ENCODE assay signal across 8 mouse cellular contexts in the genomic region with DNA sequence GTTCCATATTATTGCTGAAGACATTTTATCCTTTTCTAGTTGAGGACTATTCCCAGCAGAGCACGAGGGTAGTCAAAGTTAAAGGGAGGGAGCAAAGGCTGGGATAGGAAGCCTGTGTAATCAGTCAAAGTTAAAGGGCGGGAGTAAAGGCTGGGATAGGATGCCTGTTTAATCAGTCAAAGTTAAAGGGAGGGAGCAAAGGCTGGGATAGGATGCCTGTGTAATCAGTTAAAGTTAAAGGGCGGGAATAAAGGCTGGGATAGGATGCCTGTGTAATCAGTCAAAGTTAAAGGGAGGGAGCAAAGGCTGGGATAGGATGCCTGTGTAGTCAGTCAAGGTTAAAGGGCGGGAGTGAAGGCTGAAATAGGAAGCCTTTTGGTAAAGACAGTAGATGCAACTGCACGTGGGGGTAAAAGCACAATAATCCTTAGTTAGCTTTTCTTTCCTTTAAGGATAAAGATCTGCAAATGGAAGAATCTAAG. TPM values are rescaled to one million over a fixed set of nuclear protein-coding genes. Genes with fewer than 3 reads are reported as not detected.
DNase-seq lines count a peak whose midpoint lies in the region; ATAC-seq and TF ChIP-seq lines count a peak whose summit lies in the region.

No protein-coding gene starts in this region.

- no peak overlapping the region for H3K4me2 ChIP-seq in forebrain, embryonic 13.5 days
- 0 out of 2 replicates have a peak overlapping the region, but pooled peaks have one; percentile 6 for H3K4me2 ChIP-seq in heart, postnatal 0 days (ENCODE audit: low read depth, low read length)
- no peak overlapping the region for H3K4me2 ChIP-seq in liver, embryonic 13.5 days

- no peak overlapping the region for H3K27ac ChIP-seq in forebrain, embryonic 13.5 days
- H3K27ac ChIP-seq in heart, postnatal 0 days (ENCODE audit: low read depth): no peak overlapping the region
- no peak overlapping the region for H3K27ac ChIP-seq in liver, embryonic 13.5 days

- peaks cover 2% of the 10 kb centered on the region for H3K4me1 ChIP-seq in forebrain, embryonic 13.5 days
- H3K4me1 ChIP-seq in heart, postnatal 0 days (ENCODE audit: control insufficient read depth, insufficient read depth): 0 out of 2 replicates have a peak, but pooled peaks cover 7% of the 10 kb centered on the region
- H3K4me1 ChIP-seq in liver, embryonic 13.5 days (replicated peaks): peaks cover 8% of the 10 kb centered on the region

- H3K36me3 ChIP-seq in forebrain, embryonic 13.5 days (ENCODE audit: poor library complexity, severe bottlenecking): no peaks in the 10 kb centered on the region
- H3K36me3 ChIP-seq in heart, postnatal 0 days (replicated peaks; ENCODE audit: control insufficient read depth, insufficient read depth, low read length): no peaks in the 10 kb centered on the region
- H3K36me3 ChIP-seq in liver, embryonic 13.5 days: no peaks in the 10 kb centered on the region

- ATAC-seq in CD4-positive, CD25-positive, alpha-beta regulatory T cell, adult 4 months: peak; percentile 82
- ATAC-seq in forebrain, embryonic 13.5 days: peak; percentile 97
- peak; percentile 95 for ATAC-seq in heart, postnatal 0 days (ENCODE audit: insufficient read depth, low read depth)
- ATAC-seq in liver, embryonic 13.5 days (ENCODE audit: low read depth): peak; percentile 87

- TF ChIP-seq EP300 in heart, postnatal 0 days (IDR thresholded peaks at IDR 0.05; ENCODE audit: low read depth): peak; percentile 93

- H3K9ac ChIP-seq in forebrain, embryonic 13.5 days: no peak overlapping the region
- H3K9ac ChIP-seq in heart, postnatal 0 days (replicated peaks; ENCODE audit: low read depth, low read length): no peak overlapping the region
- H3K9ac ChIP-seq in liver, embryonic 13.5 days: no peak overlapping the region

- no peak for TF ChIP-seq CTCF in heart, postnatal 0 days (IDR thresholded peaks at IDR 0.05; ENCODE audit: low read depth)

- 19% methylated on average over 5 of the region's 5 CpGs for WGBS in forebrain, embryonic 13.5 days
- 11% methylated on average over 5 of the region's 5 CpGs for WGBS in heart, postnatal 0 days
- WGBS in liver, embryonic 13.5 days (ENCODE audit: insufficient replicate concordance): 14% methylated on average over 5 of the region's 5 CpGs

- DNase-seq in adrenal gland, postnatal 10 days: peak; percentile 73
- peak; percentile 93 for DNase-seq in heart, postnatal 0 days (ENCODE audit: low spot score)
- DNase-seq in kidney, postnatal 25 days: peak; percentile 81 to 82
- peak; percentile 46 for DNase-seq in liver, embryonic 13.5 days
- DNase-seq in neural tube, embryonic 10.5 days (ENCODE audit: extremely low spot score, low spot score): peak; percentile 37
- peak; percentile 84 for DNase-seq in yolk sac, embryonic 10.5 days (ENCODE audit: low spot score)

- H3K27me3 ChIP-seq in forebrain, embryonic 13.5 days: no peaks in the 10 kb centered on the region
- no peaks in the 10 kb centered on the region for H3K27me3 ChIP-seq in heart, postnatal 0 days (ENCODE audit: control insufficient read depth, insufficient read depth, low read length)
- H3K27me3 ChIP-seq in liver, embryonic 13.5 days: no peaks in the 10 kb centered on the region

- H3K9me3 ChIP-seq in forebrain, embryonic 13.5 days (replicated peaks): peaks cover 6% of the 10 kb centered on the region; the same call in 1 of the 2 replicates
- H3K9me3 ChIP-seq in heart, postnatal 0 days (replicated peaks; ENCODE audit: control insufficient read depth, low read length): no peaks in the 10 kb centered on the region
- H3K9me3 ChIP-seq in liver, embryonic 13.5 days (replicated peaks): no peaks in the 10 kb centered on the region

- no peak overlapping the region for H3K4me3 ChIP-seq in forebrain, embryonic 13.5 days
- no peak overlapping the region for H3K4me3 ChIP-seq in heart, postnatal 0 days (ENCODE audit: low read depth, low read length)
- H3K4me3 ChIP-seq in liver, embryonic 13.5 days (replicated peaks): no peak overlapping the region

RNA-seq across cellular contexts. Expression of gene Srbd1, which starts 5.9 kb away (rescaled TPM):
- 10 to 100 TPM; 13.9 to 17.4 TPM for polyA plus RNA-seq in CD4-positive, CD25-positive, alpha-beta regulatory T cell, adult 4 months (2017; shearing (Covaris generic))
- 10 to 100 TPM; 17.3 to 18.3 TPM for total RNA-seq in adrenal gland, postnatal 10 days (2021)
- 18.2 and 21.0 TPM in 2 replicates for polyA plus RNA-seq in forebrain, embryonic 13.5 days (2015; fragmentation: Nextera tagmentation; extraction: Ambion mirVana)
- total RNA-seq in heart, postnatal 0 days (2014; rRNA removed; ENCODE audit: low replicate concordance): 3.7 and 4.3 TPM in 2 replicates
- 5.4 and 6.3 TPM in 2 replicates for polyA plus RNA-seq in heart, postnatal 0 days (2015; fragmentation: Nextera tagmentation; extraction: Ambion mirVana)
- 9.0 and 12.4 TPM in 2 replicates for polyA plus RNA-seq in liver, embryonic 13.5 days (2015; fragmentation: Nextera tagmentation; extraction: Ambion mirVana)

RNA-seq across cellular contexts. Expression of gene Prkce, which starts 16.7 kb away (rescaled TPM):
- 1 to 10 TPM; 3.5 to 4.6 TPM for polyA plus RNA-seq in CD4-positive, CD25-positive, alpha-beta regulatory T cell, adult 4 months (2017; shearing (Covaris generic))
- 10 to 100 TPM; 22.8 to 31.8 TPM for total RNA-seq in adrenal gland, postnatal 10 days (2021)
- 10.9 and 13.7 TPM in 2 replicates for polyA plus RNA-seq in forebrain, embryonic 13.5 days (2015; fragmentation: Nextera tagmentation; extraction: Ambion mirVana)
- total RNA-seq in heart, postnatal 0 days (2014; rRNA removed; ENCODE audit: low replicate concordance): 12.6 and 14.8 TPM in 2 replicates
- polyA plus RNA-seq in heart, postnatal 0 days (2015; fragmentation: Nextera tagmentation; extraction: Ambion mirVana): 7.8 and 8.1 TPM in 2 replicates
- polyA plus RNA-seq in liver, embryonic 13.5 days (2015; fragmentation: Nextera tagmentation; extraction: Ambion mirVana): 0.80 and 0.90 TPM in 2 replicates

Comparison
In these comparisons a context has a peak if more than half of its experiments do, and no peak if none do; other contexts are left out.
1. DNase-seq: peak in every context shown above with its lines; median percentile 93 in heart, postnatal 0 days; 84 in yolk sac, embryonic 10.5 days; 82 in kidney, postnatal 25 days; 73 in adrenal gland, postnatal 10 days; 46 in liver, embryonic 13.5 days; 37 in neural tube, embryonic 10.5 days.